Mouse (Mus musculus) heart, postnatal 0 days (tissue): ENCODE measurements at regions not wholly inside any gene's neighbourhood (a gene's known extent, or its start where the extent isn't known, plus 50 kb on each side); places are given as distances from the start of the nearest gene placed in this dataset.
A peak's percentile ranks its signal among the peaks of the same experiment; 100 is the strongest.

ENCODE experiments used
- ATAC-seq: fragments of 200-750 bp; cut with Nextera tagmentation; 2 replicates; pipeline ENCODE4 v1.8.0; 2017; ENCODE audit warnings: low read depth, moderate number of reproducible peaks, moderate library complexity; ENCODE audit not compliant: insufficient read depth
- DNase-seq: peaks from one replicate; pipeline ENCODE4 v3.0.0-alpha.2; 2016; ENCODE audit warnings: low spot score
- H3K27ac ChIP-seq: fragments of 300-500 bp; sonication (generic); 2 replicates; pipeline ENCODE4 v1.5.1; 2014; ENCODE audit warnings: low read depth, mild to moderate bottlenecking
- H3K27me3 ChIP-seq: fragments of 300-500 bp; sonication (generic); 2 replicates; pipeline ENCODE4 v1.6.1; 2014; ENCODE audit warnings: low read length, mixed read lengths; ENCODE audit not compliant: control insufficient read depth, insufficient read depth
- H3K36me3 ChIP-seq: fragments of 300-500 bp; sonication (generic); replicated peaks from 2 replicates; pipeline ENCODE4 v1.6.1; 2014; ENCODE audit warnings: low read length, mixed read lengths; ENCODE audit not compliant: control insufficient read depth, insufficient read depth
- H3K4me1 ChIP-seq: fragments of 300-500 bp; sonication (generic); 2 replicates; pipeline ENCODE4 v1.6.1; 2014; ENCODE audit warnings: antibody characterized with exemption; ENCODE audit not compliant: control insufficient read depth, insufficient read depth
- H3K4me2 ChIP-seq: fragments of 300-500 bp; sonication (generic); 2 replicates; pipeline ENCODE4 v1.6.1; 2014; ENCODE audit warnings: low read depth, mild to moderate bottlenecking, low read length, moderate library complexity
- H3K4me3 ChIP-seq: fragments of 300-500 bp; sonication (generic); 2 replicates; pipeline ENCODE4 v1.5.1; 2014; ENCODE audit warnings: low read depth, low read length
- H3K9ac ChIP-seq: fragments of 300-500 bp; sonication (generic); replicated peaks from 2 replicates; pipeline ENCODE4 v1.6.1; 2014; ENCODE audit warnings: low read depth, low read length, mixed read lengths
- H3K9me3 ChIP-seq: fragments of 300-500 bp; sonication (generic); replicated peaks from 2 replicates; pipeline ENCODE4 v1.6.1; 2016; ENCODE audit warnings: low read length; ENCODE audit not compliant: control insufficient read depth
- CTCF ChIP-seq: IDR thresholded peaks from 2 replicates; pipeline ENCODE4 v1.5.1; 2016; ENCODE audit warnings: antibody characterized with exemption, control low read depth, low read depth
- EP300 ChIP-seq: IDR thresholded peaks from 2 replicates; pipeline ENCODE4 v1.6.1; 2016; ENCODE audit warnings: antibody characterized with exemption, low read depth
- WGBS: fragments of 180-500 bp; shearing (Covaris S2); extraction: QIAGEN DNeasy Blood & Tissue Kit; methylation state at CpG from one replicate; pipeline ENCODE4 v1.1.7; 2014; 5-methylcytosine and 5-hydroxymethylcytosine counted together

- H3K4me1 ChIP-seq: no peaks in the 10 kb centered on the region
- no peak overlapping the region for H3K4me2 ChIP-seq
- H3K36me3 ChIP-seq: no peaks in the 10 kb centered on the region
- H3K9me3 ChIP-seq: no peaks in the 10 kb centered on the region
- TF ChIP-seq CTCF: no peak
- no peak for TF ChIP-seq EP300
- no peak for ATAC-seq
- DNase-seq: no peak
- no peak overlapping the region for H3K9ac ChIP-seq
- no peaks in the 10 kb centered on the region; the same call in 1 of the 2 replicates for H3K27me3 ChIP-seq
- 25% methylated on average over 3 of the region's 3 CpGs for WGBS
- H3K27ac ChIP-seq: no peak overlapping the region
- no peak overlapping the region for H3K4me3 ChIP-seq
Measured at GRCm38 (mm10) chr16:93449925-93450324, 153.9 kb downstream of the Setd4 start.

DNA sequence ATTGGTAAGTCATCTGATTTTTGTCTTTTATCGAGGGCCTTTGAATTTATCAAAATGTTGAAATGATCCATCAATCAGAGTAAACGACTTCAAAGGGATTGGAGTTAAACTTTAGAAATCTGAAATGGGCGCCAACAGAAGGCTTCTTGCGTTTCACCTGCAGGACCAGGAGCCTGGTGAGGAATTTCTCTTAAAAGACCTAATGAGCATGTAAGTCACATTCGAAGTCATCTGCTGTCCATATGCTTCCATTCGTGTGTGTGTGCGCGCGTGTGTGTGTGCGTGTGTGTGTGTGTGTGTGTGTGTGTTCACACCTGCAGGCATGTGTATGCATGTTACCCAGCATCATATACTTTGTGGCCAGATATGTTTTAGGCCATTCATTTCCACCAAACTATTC is 155.7 kb downstream of the Setd4 start:
- no peak for ATAC-seq
- WGBS: 81% methylated on average over 10 of the region's 10 CpGs
- no peak for DNase-seq
- Histone ChIP-seq H3K9ac (no peak overlapping the region), H3K4me1 (no peaks in the 10 kb centered on the region), H3K9me3 (no peaks in the 10 kb centered on the region), H3K27me3 (no peaks in the 10 kb centered on the region), H3K4me2 (no peak overlapping the region), H3K4me3 (no peak overlapping the region), H3K36me3 (no peaks in the 10 kb centered on the region), H3K27ac (no peak overlapping the region)
- TF ChIP-seq CTCF (no peak), EP300 (no peak)

GRCm38 (mm10) chr16:93446970-93447369 is 156.9 kb downstream of the Setd4 start:
- ATAC-seq (no peak), DNase-seq (no peak)
- Histone ChIP-seq H3K9ac (no peak overlapping the region), H3K27ac (no peak overlapping the region), H3K4me2 (no peak overlapping the region), H3K4me3 (no peak overlapping the region), H3K36me3 (no peaks in the 10 kb centered on the region), H3K27me3 (no peaks in the 10 kb centered on the region), H3K9me3 (no peaks in the 10 kb centered on the region), H3K4me1 (no peaks in the 10 kb centered on the region)
- 84% methylated on average over 5 of the region's 5 CpGs for WGBS
- TF ChIP-seq EP300: no peak
- TF ChIP-seq CTCF: no peak

DNA sequence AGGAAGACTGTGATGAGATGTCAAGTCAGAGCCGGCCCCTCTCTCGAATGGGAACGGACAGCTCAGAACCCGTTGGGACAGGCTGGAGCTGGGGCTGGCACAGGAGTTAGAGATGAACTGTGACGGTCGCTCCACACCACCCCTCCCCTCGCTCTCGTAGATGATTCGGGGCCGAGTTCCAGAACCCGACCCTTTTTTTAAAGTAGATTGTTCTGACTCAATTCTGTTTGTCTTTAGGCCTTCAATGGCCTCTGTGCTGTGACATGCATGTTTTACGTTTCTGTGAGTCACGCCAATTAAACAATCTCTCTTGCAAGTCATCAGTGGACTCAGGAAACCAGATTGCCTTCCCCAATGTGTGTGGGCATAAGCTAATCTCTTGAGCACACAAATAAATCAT is 157.7 kb downstream of the Setd4 start:
- TF ChIP-seq EP300: no peak
- Histone ChIP-seq H3K9ac (no peak overlapping the region), H3K27me3 (no peaks in the 10 kb centered on the region), H3K4me1 (no peaks in the 10 kb centered on the region), H3K9me3 (no peaks in the 10 kb centered on the region), H3K4me3 (no peak overlapping the region), H3K4me2 (no peak overlapping the region), H3K36me3 (no peaks in the 10 kb centered on the region), H3K27ac (no peak overlapping the region)
- WGBS: 76% methylated on average over 13 of the region's 13 CpGs
- no peak for ATAC-seq
- no peak for DNase-seq

- Histone ChIP-seq H3K4me3 (no peak overlapping the region), H3K4me1 (no peaks in the 10 kb centered on the region), H3K4me2 (peak overlapping the region; percentile 27; the same call in 1 of the 2 replicates), H3K9ac (no peak overlapping the region), H3K36me3 (no peaks in the 10 kb centered on the region), H3K27ac (no peak overlapping the region), H3K27me3 (no peaks in the 10 kb centered on the region), H3K9me3 (no peaks in the 10 kb centered on the region)
- DNase-seq (peak; percentile 22), ATAC-seq (no peak)
- TF ChIP-seq CTCF (no peak), EP300 (no peak)
- 20% methylated on average over 11 of the region's 11 CpGs for WGBS
Measured at GRCm38 (mm10) chr16:93442837-93443236, 161.0 kb downstream of the Setd4 start.

DNA sequence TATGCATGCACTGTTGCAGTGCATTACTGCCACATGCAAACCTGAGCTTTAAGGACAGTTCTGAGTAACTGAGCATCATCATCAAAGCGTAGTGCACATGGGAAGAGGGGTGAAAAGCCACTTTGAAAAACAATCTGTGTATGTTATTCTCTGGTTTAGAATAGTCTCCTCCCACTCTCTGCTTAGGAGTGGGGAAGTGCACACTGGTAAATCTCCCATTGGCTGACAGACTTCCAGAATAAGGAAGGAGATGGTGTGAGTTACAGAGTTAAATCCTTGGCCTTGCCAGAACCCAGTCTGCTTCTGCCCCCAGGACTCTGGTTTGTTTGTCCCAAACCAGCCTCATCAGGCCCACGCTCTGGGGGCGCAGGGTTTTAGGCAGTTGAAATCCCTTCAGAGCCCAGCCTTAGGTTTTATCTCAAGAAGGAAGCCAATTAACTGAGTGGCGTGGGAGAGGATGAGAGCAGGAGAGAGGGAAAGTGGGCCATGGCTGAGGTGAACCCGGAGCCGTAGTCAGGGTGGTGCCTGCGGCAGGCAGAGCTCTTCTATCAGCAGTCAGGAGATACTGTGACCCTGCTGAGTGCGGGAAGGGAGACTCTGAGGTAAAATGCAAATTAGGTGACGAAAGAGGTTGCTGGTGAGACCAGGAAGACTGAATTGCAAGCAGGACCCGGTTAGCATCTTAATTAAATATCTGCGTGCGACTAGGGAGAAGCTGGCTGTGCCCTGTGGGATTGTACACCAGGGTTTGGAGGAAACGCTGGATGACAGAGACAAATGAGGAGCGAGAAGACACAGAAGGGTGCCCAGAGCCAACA is 166.0 kb downstream of the Setd4 start:
- Histone ChIP-seq H3K4me3 (no peak overlapping the region), H3K27me3 (peaks cover 10% of the 10 kb centered on the region; the same call in 1 of the 2 replicates), H3K4me2 (no peak overlapping the region), H3K27ac (no peak overlapping the region), H3K36me3 (no peaks in the 10 kb centered on the region), H3K4me1 (no peaks in the 10 kb centered on the region), H3K9ac (no peak overlapping the region), H3K9me3 (no peaks in the 10 kb centered on the region)
- ATAC-seq: no peak
- DNase-seq: no peak
- TF ChIP-seq CTCF: no peak
- no peak for TF ChIP-seq EP300
- 25% methylated on average over 14 of the region's 14 CpGs for WGBS
